Mouse (Mus musculus): Measurements from ENCODE around the gene F10.

The F10 gene

GRCm38 (mm10) chr8:13037015-13037414 lies at the start of gene F10:
Gene F10, plus strand, starts transcription at chr8:13037308.
- DNase-seq (ENCODE audit: low read depth, low spot score), result no peak

GRCm38 (mm10) chr8:12987571-12987970 lies 49.5 kb upstream of the F10 start:
- DNase-seq (ENCODE audit: low read depth, low spot score), result no peak

- no peak for DNase-seq (ENCODE audit: low read depth, low spot score)
Observed at GRCm38 (mm10) chr8:12988722-12989430, 48.2 kb upstream of the F10 start.

GRCm38 (mm10) chr8:12991411-12991810 lies 45.7 kb upstream of the F10 start:
- DNase-seq (ENCODE audit: low read depth, low spot score), result no peak

GRCm38 (mm10) chr8:12994468-12994867 lies 42.6 kb upstream of the F10 start:
- no peak for DNase-seq (ENCODE audit: low read depth, low spot score)

- DNase-seq (ENCODE audit: low read depth, low spot score), result no peak
Observed at GRCm38 (mm10) chr8:12995481-12995880, 41.6 kb upstream of the F10 start.

GRCm38 (mm10) chr8:12996831-12997275 lies 40.3 kb upstream of the F10 start:
- DNase-seq (ENCODE audit: low read depth, low spot score), result no peak

- no peak for DNase-seq (ENCODE audit: low read depth, low spot score)
Observed at GRCm38 (mm10) chr8:12998331-12998730, 38.8 kb upstream of the F10 start.

GRCm38 (mm10) chr8:12999793-13000192 lies 37.3 kb upstream of the F10 start:
- no peak for DNase-seq (ENCODE audit: low read depth, low spot score)

GRCm38 (mm10) chr8:13007458-13007857 lies 29.6 kb upstream of the F10 start:
- DNase-seq (ENCODE audit: low read depth, low spot score), result no peak

- DNase-seq (ENCODE audit: low read depth, low spot score), result no peak
Observed at GRCm38 (mm10) chr8:13010313-13010712, 26.8 kb upstream of the F10 start.

GRCm38 (mm10) chr8:13019560-13019959 lies 17.5 kb upstream of the F10 start:
- no peak for DNase-seq (ENCODE audit: low read depth, low spot score)

GRCm38 (mm10) chr8:13021830-13022229 lies 15.3 kb upstream of the F10 start:
- DNase-seq (ENCODE audit: low read depth, low spot score), result no peak

GRCm38 (mm10) chr8:13025487-13026224 lies 11.5 kb upstream of the F10 start, which contains the start of gene F7:
Gene F7, plus strand, starts transcription at chr8:13026034.
- DNase-seq (ENCODE audit: low read depth, low spot score), result no peak

- no peak for DNase-seq (ENCODE audit: low read depth, low spot score)
Observed at GRCm38 (mm10) chr8:13027615-13028014, 9.5 kb upstream of the F10 start.

GRCm38 (mm10) chr8:13028482-13028881 lies 8.6 kb upstream of the F10 start:
- no peak for DNase-seq (ENCODE audit: low read depth, low spot score)

GRCm38 (mm10) chr8:13036346-13036812 lies 729 bp upstream of the F10 start:
- no peak for DNase-seq (ENCODE audit: low read depth, low spot score)

GRCm38 (mm10) chr8:13037569-13037968 lies 461 bp downstream of the F10 start:
- no peak for DNase-seq (ENCODE audit: low read depth, low spot score)

- no peak for DNase-seq (ENCODE audit: low read depth, low spot score)
Observed at GRCm38 (mm10) chr8:13039054-13039453, 1.9 kb downstream of the F10 start.

- DNase-seq (ENCODE audit: low read depth, low spot score), result no peak
Observed at GRCm38 (mm10) chr8:13041459-13041858, 4.4 kb downstream of the F10 start.

- DNase-seq (ENCODE audit: low read depth, low spot score), result no peak
Observed at GRCm38 (mm10) chr8:13047652-13048051, 10.5 kb downstream of the F10 start.

- DNase-seq (ENCODE audit: low read depth, low spot score), result no peak
Observed at GRCm38 (mm10) chr8:13050550-13050949, 13.4 kb downstream of the F10 start.

- no peak for DNase-seq (ENCODE audit: low read depth, low spot score)
Observed at GRCm38 (mm10) chr8:13057351-13057750, 20.2 kb downstream of the F10 start.
